Mouse (Mus musculus): ENCODE results near the gene Rere. TPM values are rescaled to one million over a fixed set of nuclear protein-coding genes. Genes with fewer than 3 reads are reported as not detected.
"Not testable (repeated sequence)": the region's sequence is repeated elsewhere in the genome, so short reads cannot be mapped to it uniquely, and the experiment has no call there.

Rere gene
- polyA plus RNA-seq, 1 experiment from 2014 or later: 22.2 TPM

DNA sequence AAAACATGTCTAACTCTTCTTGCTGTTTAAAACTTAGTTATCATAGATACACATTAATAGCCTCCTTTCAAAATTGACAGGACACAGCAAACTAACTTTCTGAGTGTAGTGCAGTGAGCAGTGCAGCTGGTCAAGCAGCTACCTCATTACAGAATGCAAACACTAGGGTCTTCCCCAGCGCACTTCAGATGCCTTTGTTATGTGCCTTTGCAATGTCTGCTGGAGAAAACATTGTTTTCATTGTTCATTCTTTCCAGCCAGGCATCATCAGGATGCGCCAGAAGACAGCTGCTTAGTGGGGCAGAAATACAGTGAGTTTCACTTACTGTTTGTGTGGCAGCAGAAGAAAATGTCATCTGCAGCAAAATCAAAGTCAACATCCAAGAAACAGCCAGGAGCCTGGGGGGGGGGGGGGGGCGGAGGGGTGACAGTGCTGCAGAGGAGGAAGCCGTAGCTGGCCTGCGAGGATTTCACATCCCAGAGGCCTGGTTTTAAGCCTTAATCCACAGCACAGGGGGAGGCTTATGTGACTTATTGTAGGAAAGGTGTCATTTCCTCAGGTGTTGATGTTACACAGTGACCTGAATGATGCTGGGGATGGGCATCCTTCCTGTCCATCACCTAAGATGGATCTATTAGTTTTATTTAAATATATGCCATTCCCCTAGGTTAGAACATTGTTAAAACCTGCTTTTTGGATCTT lies 259.1 kb downstream of the Rere start:
- Histone ChIP-seq H3K9ac (ENCODE audit: low read depth, low read length) (no peak overlapping the region), H3K27ac (ENCODE audit: low read length) (no peak overlapping the region), H3K27me3 (replicated peaks; ENCODE audit: control insufficient read depth, insufficient read depth, low read length) (no peaks in the 10 kb centered on the region), H3K36me3 (ENCODE audit: control insufficient read depth, insufficient read depth, low read length) (peaks cover 5% of the 10 kb centered on the region), H3K4me2 (ENCODE audit: low read depth, low read length) (no peak overlapping the region), H3K4me3 (ENCODE audit: low read length) (no peak overlapping the region), H3K4me1 (ENCODE audit: control insufficient read depth, insufficient read depth, low read length) (peaks cover 9% of the 10 kb centered on the region), H3K9me3 (ENCODE audit: control insufficient read depth, low read length) (no peaks in the 10 kb centered on the region)
- 51% methylated on average over 5 of the region's 5 CpGs for WGBS
- ATAC-seq: no peak

DNA sequence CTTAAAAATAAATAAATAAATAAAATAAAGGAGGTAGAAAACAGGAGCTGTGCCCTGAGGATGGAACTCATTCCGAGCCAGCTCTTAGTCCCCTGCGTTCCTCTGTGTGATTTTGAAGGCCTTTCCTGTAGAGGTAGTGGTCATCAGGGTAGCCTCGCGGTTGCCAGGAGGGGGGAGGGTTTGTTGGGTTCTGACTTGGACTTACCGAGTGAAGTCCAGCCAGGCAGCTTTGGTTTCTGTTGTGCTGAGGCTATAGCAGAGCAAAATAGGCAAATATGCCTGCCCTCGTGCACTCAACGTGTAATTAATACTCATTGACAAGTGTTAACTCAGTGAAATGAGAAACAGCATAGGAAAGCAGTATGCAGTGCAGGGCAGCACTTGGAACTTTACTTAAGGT lies 262.8 kb downstream of the Rere start:
- no peaks in the 10 kb centered on the region for H3K27me3 ChIP-seq (replicated peaks; ENCODE audit: control insufficient read depth, insufficient read depth, low read length)
- no peak overlapping the region for H3K4me2 ChIP-seq (ENCODE audit: low read depth, low read length)
- no peak overlapping the region for H3K9ac ChIP-seq (ENCODE audit: low read depth, low read length)
- H3K4me1 ChIP-seq (ENCODE audit: control insufficient read depth, insufficient read depth, low read length): peaks cover 6% of the 10 kb centered on the region
- ATAC-seq: peak; percentile 32; the same call in 1 of the 2 replicates
- 70% methylated on average over 7 of the region's 7 CpGs for WGBS
- H3K27ac ChIP-seq (ENCODE audit: low read length): peak overlapping the region; percentile 72
- H3K9me3 ChIP-seq (ENCODE audit: control insufficient read depth, low read length): no peaks in the 10 kb centered on the region
- H3K36me3 ChIP-seq (ENCODE audit: control insufficient read depth, insufficient read depth, low read length): no peaks in the 10 kb centered on the region
- H3K4me3 ChIP-seq (ENCODE audit: low read length): no peak overlapping the region

DNA sequence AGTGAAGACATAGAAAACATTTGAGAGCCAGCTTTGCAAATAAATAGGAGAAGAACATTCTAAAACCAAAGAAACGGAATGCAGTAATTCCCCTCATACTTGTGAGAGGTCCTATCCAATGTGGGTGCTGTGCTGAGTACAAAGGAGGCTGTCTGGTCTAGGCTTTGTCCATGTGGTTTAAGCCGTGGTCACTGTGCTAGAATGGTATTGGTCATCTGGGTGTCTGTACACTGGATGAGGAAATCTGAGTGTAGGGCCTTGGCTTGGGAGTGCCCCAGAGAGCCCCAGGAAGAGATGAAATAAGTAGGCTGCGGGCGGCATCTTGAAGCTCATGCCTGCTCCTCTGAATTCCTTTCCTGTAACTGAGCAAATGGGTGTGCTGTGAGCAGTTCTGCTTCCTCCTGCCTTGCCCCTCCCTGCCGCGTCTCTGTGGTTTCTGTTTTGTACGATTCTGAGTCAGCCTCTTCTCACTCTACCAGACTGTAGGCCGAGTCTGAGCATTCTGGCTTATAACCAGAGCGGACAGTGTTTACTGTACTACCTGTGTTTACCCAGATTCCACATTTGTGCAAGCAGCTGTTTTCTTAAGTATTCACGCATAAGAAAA lies 263.3 kb downstream of the Rere start:
- Histone ChIP-seq H3K9me3 (ENCODE audit: control insufficient read depth, low read length) (no peaks in the 10 kb centered on the region), H3K4me1 (ENCODE audit: control insufficient read depth, insufficient read depth, low read length) (peaks cover 6% of the 10 kb centered on the region), H3K27me3 (replicated peaks; ENCODE audit: control insufficient read depth, insufficient read depth, low read length) (no peaks in the 10 kb centered on the region), H3K9ac (ENCODE audit: low read depth, low read length) (0 out of 2 replicates have a peak overlapping the region, but pooled peaks have one; percentile 25), H3K4me3 (ENCODE audit: low read length) (no peak overlapping the region), H3K27ac (ENCODE audit: low read length) (peak overlapping the region; percentile 72), H3K36me3 (ENCODE audit: control insufficient read depth, insufficient read depth, low read length) (no peaks in the 10 kb centered on the region), H3K4me2 (ENCODE audit: low read depth, low read length) (peak overlapping the region; percentile 17; the same call in 1 of the 2 replicates)
- 53% methylated on average over 10 of the region's 10 CpGs for WGBS
- peak; percentile 85 for ATAC-seq

DNA sequence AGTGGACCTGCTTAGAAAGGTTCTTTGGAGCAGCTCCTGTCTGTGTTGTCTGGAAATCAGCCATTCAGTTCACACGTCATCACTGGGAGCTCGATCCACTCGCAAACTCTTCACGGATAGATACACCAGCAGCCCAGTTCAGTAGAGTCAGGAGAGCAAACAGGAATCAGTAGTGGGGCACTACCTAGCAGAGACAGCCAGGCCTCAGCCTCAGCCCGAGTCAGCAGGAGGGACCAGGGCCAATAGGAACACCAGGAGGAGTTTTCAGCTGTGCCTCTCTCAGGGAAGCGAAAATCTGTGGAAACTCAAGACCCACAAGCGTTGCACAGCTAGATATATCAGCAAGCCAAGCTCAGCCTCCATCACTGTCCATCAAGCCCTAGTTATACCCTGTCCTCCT lies 264.3 kb downstream of the Rere start:
- Histone ChIP-seq H3K9me3 (ENCODE audit: control insufficient read depth, low read length) (no peaks in the 10 kb centered on the region), H3K27ac (ENCODE audit: low read length) (no peak overlapping the region), H3K36me3 (ENCODE audit: control insufficient read depth, insufficient read depth, low read length) (no peaks in the 10 kb centered on the region), H3K9ac (ENCODE audit: low read depth, low read length) (no peak overlapping the region), H3K4me2 (ENCODE audit: low read depth, low read length) (no peak overlapping the region), H3K27me3 (replicated peaks; ENCODE audit: control insufficient read depth, insufficient read depth, low read length) (no peaks in the 10 kb centered on the region), H3K4me1 (ENCODE audit: control insufficient read depth, insufficient read depth, low read length) (peaks cover 6% of the 10 kb centered on the region), H3K4me3 (ENCODE audit: low read length) (no peak overlapping the region)
- no peak for ATAC-seq
- WGBS: 89% methylated on average over 7 of the region's 7 CpGs

DNA sequence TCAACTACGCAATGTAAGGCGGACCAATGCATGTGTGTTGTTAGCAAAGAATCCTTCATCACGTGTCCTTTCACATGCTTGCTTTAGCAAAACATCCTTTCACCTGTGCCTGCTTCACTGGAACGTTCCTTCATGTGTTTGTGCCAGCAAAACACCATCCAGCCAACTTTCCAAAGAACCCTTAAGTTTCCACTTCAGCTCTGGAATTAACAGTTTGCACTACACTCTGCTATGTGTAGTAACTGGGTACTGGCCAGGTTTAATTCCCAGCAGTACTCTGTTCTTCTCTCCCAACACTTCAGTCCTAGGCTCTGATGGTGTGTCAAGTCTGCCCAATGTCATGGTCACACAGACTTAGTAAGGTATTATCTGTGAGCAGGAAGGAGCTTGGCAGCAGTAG lies 264.9 kb downstream of the Rere start:
- H3K4me3 ChIP-seq (ENCODE audit: low read length); H3K27ac ChIP-seq (ENCODE audit: low read length); H3K4me2 ChIP-seq (ENCODE audit: low read depth, low read length); H3K36me3 ChIP-seq (ENCODE audit: control insufficient read depth, insufficient read depth, low read length); ATAC-seq; H3K4me1 ChIP-seq (ENCODE audit: control insufficient read depth, insufficient read depth, low read length); H3K9ac ChIP-seq (ENCODE audit: low read depth, low read length); H3K9me3 ChIP-seq (ENCODE audit: control insufficient read depth, low read length); H3K27me3 ChIP-seq (replicated peaks; ENCODE audit: control insufficient read depth, insufficient read depth, low read length): not testable (repeated sequence)
- 95% methylated on average over 4 of the region's 4 CpGs for WGBS

DNA sequence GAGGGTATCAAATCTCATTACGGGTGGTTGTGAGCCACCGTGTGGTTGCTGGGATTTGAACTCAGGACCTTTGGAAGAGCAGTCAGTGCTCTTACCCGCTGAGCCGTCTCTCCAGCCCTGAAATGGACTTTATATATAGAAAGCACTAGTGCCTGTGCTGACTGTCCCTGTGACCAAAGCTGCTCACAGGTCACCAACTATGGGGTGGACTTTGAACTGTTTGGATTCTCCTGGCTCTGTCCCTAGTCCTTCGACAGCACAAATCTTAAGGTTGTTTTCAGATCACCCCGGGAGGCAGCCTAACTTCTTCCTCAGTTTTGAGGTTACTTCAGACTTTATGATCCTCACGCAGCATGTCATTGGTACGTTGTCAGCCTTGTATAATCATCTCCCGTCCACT lies 267.9 kb downstream of the Rere start:
- Histone ChIP-seq H3K9ac (ENCODE audit: low read depth, low read length) (no peak overlapping the region), H3K9me3 (ENCODE audit: control insufficient read depth, low read length) (no peaks in the 10 kb centered on the region), H3K4me1 (ENCODE audit: control insufficient read depth, insufficient read depth, low read length) (peaks cover 7% of the 10 kb centered on the region), H3K36me3 (ENCODE audit: control insufficient read depth, insufficient read depth, low read length) (no peaks in the 10 kb centered on the region), H3K27ac (ENCODE audit: low read length) (no peak overlapping the region), H3K4me2 (ENCODE audit: low read depth, low read length) (no peak overlapping the region), H3K27me3 (replicated peaks; ENCODE audit: control insufficient read depth, insufficient read depth, low read length) (no peaks in the 10 kb centered on the region), H3K4me3 (ENCODE audit: low read length) (no peak overlapping the region)
- no peak for ATAC-seq
- WGBS: 80% methylated on average over 9 of the region's 9 CpGs

GRCm38 (mm10) chr4:150549989-150550716 lies 268.7 kb downstream of the Rere start:
- H3K9me3 ChIP-seq (ENCODE audit: control insufficient read depth, low read length): no peaks in the 10 kb centered on the region
- H3K27ac ChIP-seq (ENCODE audit: low read length): no peak overlapping the region
- H3K4me1 ChIP-seq (ENCODE audit: control insufficient read depth, insufficient read depth, low read length): peaks cover 3% of the 10 kb centered on the region; the same call in 1 of the 2 replicates
- ATAC-seq: no peak
- no peak overlapping the region for H3K4me2 ChIP-seq (ENCODE audit: low read depth, low read length)
- H3K36me3 ChIP-seq (ENCODE audit: control insufficient read depth, insufficient read depth, low read length): no peaks in the 10 kb centered on the region
- no peaks in the 10 kb centered on the region for H3K27me3 ChIP-seq (replicated peaks; ENCODE audit: control insufficient read depth, insufficient read depth, low read length)
- 86% methylated on average over 12 of the region's 12 CpGs for WGBS
- H3K9ac ChIP-seq (ENCODE audit: low read depth, low read length): no peak overlapping the region
- H3K4me3 ChIP-seq (ENCODE audit: low read length): no peak overlapping the region

DNA sequence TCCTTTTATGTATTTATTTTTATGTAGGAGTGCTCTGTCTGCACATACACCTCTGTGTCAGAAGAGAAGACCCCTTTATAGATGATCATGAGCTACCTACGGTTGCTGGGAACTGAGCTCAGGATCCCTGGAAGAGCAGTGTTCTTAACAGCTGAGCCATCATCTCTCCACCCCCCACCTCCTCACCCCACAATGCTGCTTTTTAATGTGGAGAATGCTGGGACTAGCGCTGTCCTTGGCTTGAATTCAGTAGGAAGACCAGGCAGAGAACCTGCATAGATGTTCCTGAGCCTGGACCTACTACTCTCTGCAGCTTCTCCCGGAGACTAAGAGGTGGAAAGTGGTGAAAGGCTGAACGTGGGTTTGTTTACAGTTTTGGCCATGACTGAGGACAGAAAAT lies 269.9 kb downstream of the Rere start:
- no peak for ATAC-seq

DNA sequence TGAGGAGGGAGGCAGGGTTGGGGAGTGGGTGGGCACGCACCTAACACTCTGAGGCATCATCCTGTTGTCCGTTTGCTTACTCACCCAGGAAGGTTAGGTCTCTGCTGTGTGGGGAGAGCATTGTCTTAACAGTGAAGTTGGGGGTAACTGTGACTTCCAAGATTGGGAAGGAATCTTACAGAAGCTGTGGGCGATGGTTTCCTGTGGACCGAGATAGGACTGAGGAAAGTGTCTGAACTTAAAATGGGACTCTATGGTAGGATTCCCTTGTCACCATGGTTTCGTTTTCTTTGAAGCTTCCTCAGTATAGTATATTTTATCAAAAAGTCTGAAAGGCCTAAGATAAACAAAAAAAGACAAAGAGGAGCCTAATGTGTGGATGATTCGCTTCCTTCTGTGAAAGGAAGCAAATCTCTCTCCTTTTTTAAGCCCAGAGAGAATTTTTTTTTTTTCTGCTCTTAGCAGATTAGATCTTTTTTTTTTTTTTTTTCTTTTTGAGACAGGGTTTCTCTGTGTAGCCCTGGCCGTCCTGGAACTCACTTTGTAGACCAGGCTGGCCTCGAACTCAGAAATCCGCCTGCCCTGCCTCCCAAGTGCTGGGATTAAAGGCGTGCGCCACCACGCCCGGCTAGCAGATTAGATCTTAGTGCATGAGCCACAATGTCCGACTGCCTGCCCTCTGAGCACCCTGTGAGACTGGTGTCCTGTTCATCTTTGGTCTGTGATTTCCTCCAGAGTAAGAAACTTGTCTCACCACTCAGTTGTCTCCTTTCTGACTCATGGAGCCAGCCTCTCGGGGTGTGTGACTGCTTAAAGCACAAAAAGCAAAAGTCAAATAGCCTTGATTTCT lies 271.5 kb downstream of the Rere start:
- H3K36me3 ChIP-seq (ENCODE audit: control insufficient read depth, insufficient read depth, low read length): no peaks in the 10 kb centered on the region
- 81% methylated on average over 15 of the region's 15 CpGs for WGBS
- no peak overlapping the region for H3K4me2 ChIP-seq (ENCODE audit: low read depth, low read length)
- no peak for ATAC-seq
- H3K27ac ChIP-seq (ENCODE audit: low read length): no peak overlapping the region
- no peak overlapping the region for H3K4me3 ChIP-seq (ENCODE audit: low read length)
- H3K4me1 ChIP-seq (ENCODE audit: control insufficient read depth, insufficient read depth, low read length): peaks cover 15% of the 10 kb centered on the region
- no peak overlapping the region for H3K9ac ChIP-seq (ENCODE audit: low read depth, low read length)
- no peaks in the 10 kb centered on the region for H3K27me3 ChIP-seq (replicated peaks; ENCODE audit: control insufficient read depth, insufficient read depth, low read length)
- H3K9me3 ChIP-seq (ENCODE audit: control insufficient read depth, low read length): no peaks in the 10 kb centered on the region

More for the DNA sequence above, 269.9 kb downstream of the Rere start:
- WGBS: 57% methylated on average over 4 of the region's 4 CpGs
- H3K4me1 ChIP-seq (ENCODE audit: control insufficient read depth, insufficient read depth, low read length): peaks cover 9% of the 10 kb centered on the region
- H3K36me3 ChIP-seq (ENCODE audit: control insufficient read depth, insufficient read depth, low read length): no peaks in the 10 kb centered on the region
- no peaks in the 10 kb centered on the region for H3K9me3 ChIP-seq (ENCODE audit: control insufficient read depth, low read length)
- no peak overlapping the region for H3K9ac ChIP-seq (ENCODE audit: low read depth, low read length)
- no peak overlapping the region for H3K27ac ChIP-seq (ENCODE audit: low read length)
- no peak overlapping the region for H3K4me3 ChIP-seq (ENCODE audit: low read length)
- H3K27me3 ChIP-seq (replicated peaks; ENCODE audit: control insufficient read depth, insufficient read depth, low read length): no peaks in the 10 kb centered on the region
- H3K4me2 ChIP-seq (ENCODE audit: low read depth, low read length): no peak overlapping the region

Measured in intestine, embryonic 16.5 days (tissue).